In genomic region chr14:120139256-120139655, GRCm38 (mm10) we compare ENCODE assay signal across 23 mouse cellular contexts.
DNase-seq lines count a peak whose midpoint lies in the region; ATAC-seq lines count a peak whose summit lies in the region.
"Had no signal": no experiment of that assay in that cellular context is flagged by ENCODE, and none has a peak within 500 bp of the region (broad histone marks: within the 10 kb centered on the region; RNA-seq: fewer than 3 reads in every experiment).

No protein-coding gene starts in this region.

- ATAC-seq in hindbrain, embryonic 14.5 days (ENCODE audit: low FRiP score) = no peak
- ATAC-seq in midbrain, embryonic 14.5 days (ENCODE audit: low FRiP score, low TSS enrichment) = no peak
- ATAC-seq: activated CD4-positive, CD25-positive, alpha-beta regulatory T cell, adult 4 months; forebrain, embryonic 13.5 days; hindbrain, postnatal 0 days; intestine, embryonic 15.5 days; Patski had no signal

- H3K9me3 ChIP-seq in hindbrain, embryonic 10.5 days = no peaks in the 10 kb centered on the region
- H3K9me3 ChIP-seq in hindbrain, embryonic 14.5 days (ENCODE audit: control insufficient read depth, low read length) = no peaks in the 10 kb centered on the region
- no peaks in the 10 kb centered on the region for H3K9me3 ChIP-seq in midbrain, embryonic 10.5 days (replicated peaks)
- H3K9me3 ChIP-seq in midbrain, embryonic 14.5 days (ENCODE audit: control insufficient read depth, low read length) = no peaks in the 10 kb centered on the region
- no peaks in the 10 kb centered on the region for H3K9me3 ChIP-seq in embryonic facial prominence, embryonic 10.5 days
- H3K9me3 ChIP-seq: embryonic facial prominence, embryonic 13.5 days; forebrain, embryonic 13.5 days; hindbrain, embryonic 12.5 days; intestine, embryonic 15.5 days had no signal

- intact Hi-C loops in heart, postnatal 36 days (cut with DNase I) = loop anchor here (2.0 to 10.0 kb wide), 6 partner anchors 62 to 623 kb away; partner anchors contain the start of gene Rap2a

- DNase-seq in heart, adult 11 months = peak; percentile 90
- no peak for DNase-seq in heart, postnatal 36 days
- DNase-seq in hindbrain, embryonic 10.5 days (ENCODE audit: low spot score) = no peak
- DNase-seq in hindbrain, embryonic 14.5 days (ENCODE audit: low spot score) = no peak
- DNase-seq in midbrain, embryonic 10.5 days (ENCODE audit: low spot score) = no peak
- no peak for DNase-seq in midbrain, embryonic 14.5 days
- DNase-seq in embryonic facial prominence, embryonic 10.5 days (ENCODE audit: low spot score) = peak; percentile 7
- no peak for DNase-seq in gastrocnemius, postnatal 25 days
- DNase-seq: adrenal gland, postnatal 14 days; cerebellum, adult 11-12 months; cerebellum, adult 9-10 months; cerebellum, postnatal 25 days; gastrocnemius, adult 2 months; gastrocnemius, postnatal 36 days; heart, adult 18-20 months; heart, postnatal 14 days had no signal

- no peaks in the 10 kb centered on the region for H3K36me3 ChIP-seq in hindbrain, embryonic 10.5 days
- no peaks in the 10 kb centered on the region for H3K36me3 ChIP-seq in hindbrain, embryonic 14.5 days (replicated peaks; ENCODE audit: control insufficient read depth, insufficient read depth)
- no peaks in the 10 kb centered on the region for H3K36me3 ChIP-seq in midbrain, embryonic 10.5 days
- no peaks in the 10 kb centered on the region for H3K36me3 ChIP-seq in midbrain, embryonic 14.5 days (ENCODE audit: control insufficient read depth, insufficient read depth, low read length)
- no peaks in the 10 kb centered on the region for H3K36me3 ChIP-seq in embryonic facial prominence, embryonic 10.5 days (replicated peaks)
- H3K36me3 ChIP-seq: embryonic facial prominence, embryonic 13.5 days; hindbrain, embryonic 12.5 days; intestine, embryonic 15.5 days had no signal

- peaks cover 47% of the 10 kb centered on the region for H3K4me1 ChIP-seq in hindbrain, embryonic 10.5 days (replicated peaks)
- H3K4me1 ChIP-seq in hindbrain, embryonic 14.5 days (replicated peaks; ENCODE audit: control insufficient read depth, insufficient read depth, low read length) = peaks cover 16% of the 10 kb centered on the region; the same call in 1 of the 2 replicates
- H3K4me1 ChIP-seq in midbrain, embryonic 10.5 days = peaks cover 42% of the 10 kb centered on the region
- H3K4me1 ChIP-seq in midbrain, embryonic 14.5 days (ENCODE audit: control insufficient read depth, insufficient read depth, low read length) = 0 out of 2 replicates have a peak, but pooled peaks cover 16% of the 10 kb centered on the region
- H3K4me1 ChIP-seq in embryonic facial prominence, embryonic 10.5 days = peaks cover 18% of the 10 kb centered on the region
- H3K4me1 ChIP-seq: intestine, embryonic 15.5 days had no signal

- peak overlapping the region; percentile 70 for H3K27ac ChIP-seq in hindbrain, embryonic 10.5 days
- no peak overlapping the region for H3K27ac ChIP-seq in hindbrain, embryonic 14.5 days
- H3K27ac ChIP-seq in midbrain, embryonic 10.5 days (replicated peaks) = peak overlapping the region; percentile 49; the same call in 1 of the 2 replicates
- H3K27ac ChIP-seq in midbrain, embryonic 14.5 days (replicated peaks; ENCODE audit: low read depth, low read length) = no peak overlapping the region
- peak overlapping the region; percentile 15; the same call in 1 of the 2 replicates for H3K27ac ChIP-seq in embryonic facial prominence, embryonic 10.5 days (replicated peaks)
- H3K27ac ChIP-seq: forebrain, embryonic 13.5 days; hindbrain, embryonic 12.5 days; hindbrain, postnatal 0 days; intestine, embryonic 15.5 days had no signal

- no peak overlapping the region for H3K9ac ChIP-seq in hindbrain, embryonic 14.5 days
- H3K9ac ChIP-seq in midbrain, embryonic 14.5 days (replicated peaks; ENCODE audit: low read length) = no peak overlapping the region
- H3K9ac ChIP-seq: embryonic facial prominence, embryonic 13.5 days; forebrain, embryonic 13.5 days; hindbrain, embryonic 12.5 days; intestine, embryonic 15.5 days had no signal

- peaks cover 35% of the 10 kb centered on the region for H3K27me3 ChIP-seq in hindbrain, embryonic 10.5 days (ENCODE audit: insufficient read depth, poor library complexity, severe bottlenecking)
- no peaks in the 10 kb centered on the region for H3K27me3 ChIP-seq in hindbrain, embryonic 14.5 days (ENCODE audit: control insufficient read depth, insufficient read depth, low read length)
- peaks cover 87% of the 10 kb centered on the region for H3K27me3 ChIP-seq in midbrain, embryonic 10.5 days (ENCODE audit: low read depth, poor library complexity, severe bottlenecking)
- H3K27me3 ChIP-seq in midbrain, embryonic 14.5 days (ENCODE audit: control insufficient read depth, insufficient read depth, low read length) = no peaks in the 10 kb centered on the region
- H3K27me3 ChIP-seq in embryonic facial prominence, embryonic 10.5 days (replicated peaks; ENCODE audit: low read depth, poor library complexity, severe bottlenecking) = no peaks in the 10 kb centered on the region
- H3K27me3 ChIP-seq: embryonic facial prominence, embryonic 13.5 days; forebrain, embryonic 13.5 days; intestine, embryonic 15.5 days; Patski had no signal

- 80% methylated on average over 14 of the region's 14 CpGs for WGBS in hindbrain, embryonic 10.5 days
- 79% methylated on average over 14 of the region's 14 CpGs for WGBS in hindbrain, embryonic 14.5 days
- 81% methylated on average over 14 of the region's 14 CpGs for WGBS in midbrain, embryonic 10.5 days
- WGBS in midbrain, embryonic 14.5 days = 73% methylated on average over 14 of the region's 14 CpGs
- WGBS in embryonic facial prominence, embryonic 10.5 days = 87% methylated on average over 14 of the region's 14 CpGs

- no peak overlapping the region for H3K4me2 ChIP-seq in hindbrain, embryonic 14.5 days (replicated peaks)
- H3K4me2 ChIP-seq in midbrain, embryonic 14.5 days (ENCODE audit: low read length) = no peak overlapping the region
- H3K4me2 ChIP-seq: embryonic facial prominence, embryonic 13.5 days; forebrain, embryonic 13.5 days; hindbrain, embryonic 12.5 days; intestine, embryonic 15.5 days had no signal

- no peak overlapping the region for H3K4me3 ChIP-seq in hindbrain, embryonic 10.5 days
- no peak overlapping the region for H3K4me3 ChIP-seq in hindbrain, embryonic 14.5 days (replicated peaks; ENCODE audit: low read length)
- no peak overlapping the region for H3K4me3 ChIP-seq in midbrain, embryonic 10.5 days
- H3K4me3 ChIP-seq in midbrain, embryonic 14.5 days (replicated peaks; ENCODE audit: low read depth, low read length) = no peak overlapping the region
- H3K4me3 ChIP-seq in embryonic facial prominence, embryonic 10.5 days = no peak overlapping the region
- H3K4me3 ChIP-seq: embryonic facial prominence, embryonic 13.5 days; forebrain, embryonic 13.5 days; gastrocnemius, adult 2 months; hindbrain, embryonic 12.5 days; intestine, embryonic 15.5 days had no signal

Comparison
In these comparisons a context has a peak if more than half of its experiments do, and no peak if none do; other contexts are left out.
1. DNase-seq: peak in heart, adult 11 months (single experiment) and embryonic facial prominence, embryonic 10.5 days (single experiment); none in heart, postnatal 36 days (0 of 2), hindbrain, embryonic 10.5 days (single experiment), hindbrain, embryonic 14.5 days (single experiment), midbrain, embryonic 10.5 days (single experiment), midbrain, embryonic 14.5 days (single experiment) and gastrocnemius, postnatal 25 days (single experiment).
2. H3K27ac ChIP-seq: peak in hindbrain, embryonic 10.5 days (single experiment), midbrain, embryonic 10.5 days (single experiment) and embryonic facial prominence, embryonic 10.5 days (single experiment); none in hindbrain, embryonic 14.5 days (single experiment) and midbrain, embryonic 14.5 days (single experiment).